Mouse (Mus musculus) retina, embryonic 14.5 days (tissue): ENCODE data around the gene Vmn1r84.

Source experiments
- DNase-seq: peaks from one replicate; pipeline ENCODE4 v3.0.0-alpha.2; 2015; ENCODE audit warnings: low spot score

Gene Vmn1r84

GRCm38 (mm10) chr7:12369173-12369572 is at the start of gene Vmn1r84:
Vmn1r84 (minus strand) TSS chr7:12369273.
- DNase-seq = no peak

GRCm38 (mm10) chr7:12329381-12329780 is 39.7 kb downstream of the Vmn1r84 start, which contains the start of gene Vmn1r83:
Vmn1r83 (minus strand) TSS chr7:12329481.
- no peak for DNase-seq
